Mouse (Mus musculus): ENCODE results near the gene Naa38. TPM values are rescaled to one million over a fixed set of nuclear protein-coding genes. Genes with fewer than 3 reads are reported as not detected.
A peak's percentile ranks its signal among the peaks of the same experiment; 100 is the strongest.

The Naa38 gene
- polyA plus RNA-seq, 1 experiment from 2014 or later, result 136 TPM

GRCm38 (mm10) chr11:69398486-69399200 is 3.4 kb downstream of the Naa38 start:
- DNase-seq (ENCODE audit: extremely low spot score, low spot score), result peak; percentile 33
- H3K36me3 ChIP-seq (replicated peaks), result peaks cover 44% of the 10 kb centered on the region
- peaks cover 28% of the 10 kb centered on the region for H3K27me3 ChIP-seq (ENCODE audit: poor library complexity, severe bottlenecking)
- H3K9me3 ChIP-seq, result no peaks in the 10 kb centered on the region
- WGBS, result 6% methylated on average over 21 of the region's 21 CpGs
- H3K27ac ChIP-seq, result peak overlapping the region; percentile 81
- H3K4me1 ChIP-seq, result peaks cover 66% of the 10 kb centered on the region
- H3K4me3 ChIP-seq, result peak overlapping the region; percentile 73

- WGBS, result 8% methylated on average over 66 of the region's 66 CpGs
- Histone ChIP-seq H3K27me3 (ENCODE audit: poor library complexity, severe bottlenecking) (peaks cover 28% of the 10 kb centered on the region), H3K4me3 (peak overlapping the region; percentile 73), H3K4me1 (peaks cover 62% of the 10 kb centered on the region), H3K9me3 (no peaks in the 10 kb centered on the region), H3K36me3 (replicated peaks) (peaks cover 52% of the 10 kb centered on the region), H3K27ac (peak overlapping the region; percentile 75)
- DNase-seq (ENCODE audit: extremely low spot score, low spot score), result peak; percentile 44
These were observed 4.2 kb downstream of the Naa38 start for GRCm38 (mm10) chr11:69399201-69400082.

GRCm38 (mm10) chr11:69400083-69400850 is 5.0 kb downstream of the Naa38 start:
- Histone ChIP-seq H3K27me3 (ENCODE audit: poor library complexity, severe bottlenecking) (peaks cover 28% of the 10 kb centered on the region), H3K36me3 (replicated peaks) (peaks cover 60% of the 10 kb centered on the region), H3K27ac (peak overlapping the region; percentile 75), H3K9me3 (no peaks in the 10 kb centered on the region), H3K4me3 (peak overlapping the region; percentile 73), H3K4me1 (peaks cover 60% of the 10 kb centered on the region)
- WGBS, result 75% methylated on average over 25 of the region's 25 CpGs
- peak; percentile 44 for DNase-seq (ENCODE audit: extremely low spot score, low spot score)

- Histone ChIP-seq H3K4me1 (peaks cover 57% of the 10 kb centered on the region), H3K4me3 (peak overlapping the region; percentile 21), H3K9me3 (no peaks in the 10 kb centered on the region), H3K27me3 (ENCODE audit: poor library complexity, severe bottlenecking) (peaks cover 28% of the 10 kb centered on the region), H3K36me3 (replicated peaks) (peaks cover 70% of the 10 kb centered on the region), H3K27ac (peak overlapping the region; percentile 31; the same call in 1 of the 2 replicates)
- 19% methylated on average over 22 of the region's 22 CpGs for WGBS
- peak; percentile 84 for DNase-seq (ENCODE audit: extremely low spot score, low spot score)
These were observed 5.9 kb downstream of the Naa38 start for GRCm38 (mm10) chr11:69401210-69401637.

- H3K9me3 ChIP-seq, result no peaks in the 10 kb centered on the region
- 86% methylated on average over 12 of the region's 12 CpGs for WGBS
- peaks cover 78% of the 10 kb centered on the region for H3K36me3 ChIP-seq (replicated peaks)
- DNase-seq (ENCODE audit: extremely low spot score, low spot score), result no peak
- peaks cover 28% of the 10 kb centered on the region for H3K27me3 ChIP-seq (ENCODE audit: poor library complexity, severe bottlenecking)
- H3K27ac ChIP-seq, result no peak overlapping the region
- peak overlapping the region; percentile 21; the same call in 1 of the 2 replicates for H3K4me3 ChIP-seq
- peaks cover 52% of the 10 kb centered on the region for H3K4me1 ChIP-seq
These were observed 6.7 kb downstream of the Naa38 start for GRCm38 (mm10) chr11:69401987-69402386.

- H3K27me3 ChIP-seq (ENCODE audit: poor library complexity, severe bottlenecking), result peaks cover 28% of the 10 kb centered on the region
- peak overlapping the region; percentile 18; the same call in 1 of the 2 replicates for H3K4me3 ChIP-seq
- H3K9me3 ChIP-seq, result no peaks in the 10 kb centered on the region
- 94% methylated on average over 36 of the region's 38 CpGs for WGBS
- peaks cover 52% of the 10 kb centered on the region for H3K4me1 ChIP-seq
- no peak overlapping the region for H3K27ac ChIP-seq
- DNase-seq (ENCODE audit: extremely low spot score, low spot score), result no peak
- peaks cover 91% of the 10 kb centered on the region for H3K36me3 ChIP-seq (replicated peaks)
These were observed 8.7 kb downstream of the Naa38 start for GRCm38 (mm10) chr11:69403691-69404594.

GRCm38 (mm10) chr11:69404595-69405396 is 9.5 kb downstream of the Naa38 start:
- 93% methylated on average over 24 of the region's 24 CpGs for WGBS
- DNase-seq (ENCODE audit: extremely low spot score, low spot score), result no peak
- no peaks in the 10 kb centered on the region for H3K9me3 ChIP-seq
- H3K4me1 ChIP-seq, result peaks cover 51% of the 10 kb centered on the region
- H3K36me3 ChIP-seq (replicated peaks), result peaks cover 85% of the 10 kb centered on the region
- H3K4me3 ChIP-seq, result peak overlapping the region; percentile 18
- peaks cover 22% of the 10 kb centered on the region for H3K27me3 ChIP-seq (ENCODE audit: poor library complexity, severe bottlenecking)
- 0 out of 2 replicates have a peak overlapping the region, but pooled peaks have one; percentile 4 for H3K27ac ChIP-seq

- H3K27me3 ChIP-seq (ENCODE audit: poor library complexity, severe bottlenecking), result peaks cover 14% of the 10 kb centered on the region
- 0 out of 2 replicates have a peak overlapping the region, but pooled peaks have one; percentile 4 for H3K27ac ChIP-seq
- 89% methylated on average over 24 of the region's 24 CpGs for WGBS
- peaks cover 51% of the 10 kb centered on the region for H3K4me1 ChIP-seq
- no peak for DNase-seq (ENCODE audit: extremely low spot score, low spot score)
- H3K36me3 ChIP-seq (replicated peaks), result peaks cover 77% of the 10 kb centered on the region
- H3K4me3 ChIP-seq, result peak overlapping the region; percentile 18
- H3K9me3 ChIP-seq, result no peaks in the 10 kb centered on the region
These were observed 10.3 kb downstream of the Naa38 start for GRCm38 (mm10) chr11:69405397-69406200.

- DNase-seq (ENCODE audit: extremely low spot score, low spot score), result no peak
- H3K27ac ChIP-seq, result no peak overlapping the region
- no peaks in the 10 kb centered on the region for H3K9me3 ChIP-seq
- peaks cover 71% of the 10 kb centered on the region for H3K36me3 ChIP-seq (replicated peaks)
- peaks cover 8% of the 10 kb centered on the region; the same call in 1 of the 2 replicates for H3K27me3 ChIP-seq (ENCODE audit: poor library complexity, severe bottlenecking)
- peaks cover 51% of the 10 kb centered on the region for H3K4me1 ChIP-seq
- H3K4me3 ChIP-seq, result peak overlapping the region; percentile 10
- 89% methylated on average over 19 of the region's 19 CpGs for WGBS
These were observed 11.0 kb downstream of the Naa38 start for GRCm38 (mm10) chr11:69406282-69406681.

Data from forebrain, embryonic 10.5 days (tissue).